Mouse (Mus musculus): ENCODE data around the gene Bag5.

- TF ChIP-seq TCF12 (IDR thresholded peaks at IDR 0.05; ENCODE audit: low read depth, low read length) (no peak), MYB (IDR thresholded peaks at IDR 0.05; ENCODE audit: low read depth, low read length) (no peak), CTCF (IDR thresholded peaks at IDR 0.05 in 2 of 3, conservative IDR thresholded peaks at IDR 0.05 in 1 of 3; ENCODE audit: control insufficient read depth in 1 of 3, insufficient read depth in 1 of 3, low read depth in 2 of 3, low read length in 3 of 3, poor library complexity in 1 of 3, severe bottlenecking in 1 of 3) (no peak), HCFC1 (IDR thresholded peaks at IDR 0.05; ENCODE audit: low read depth, low read length) (no peak), POLR2A (IDR thresholded peaks at IDR 0.05; ENCODE audit: control insufficient read depth in 1 of 2, insufficient read depth in 1 of 2, low read depth in 1 of 2, low read length in 2 of 2, poor library complexity in 1 of 2) (no peak), GATA1 (IDR thresholded peaks at IDR 0.05; ENCODE audit: low read depth, low read length) (peak; percentile 63), USF2 (IDR thresholded peaks at IDR 0.05; ENCODE audit: borderline replicate concordance in 1 of 2, insufficient read depth in 1 of 2, low read depth in 1 of 2, low read length in 2 of 2) (no peak), E2F4 (IDR thresholded peaks at IDR 0.05; ENCODE audit: borderline replicate concordance, low read depth, low read length) (no peak), SIN3A (IDR thresholded peaks at IDR 0.05; ENCODE audit: low read length) (no peak), UBTF (IDR thresholded peaks at IDR 0.05; ENCODE audit: borderline replicate concordance, insufficient read depth, low read depth, low read length) (no peak)
Observed at GRCm38 (mm10) chr12:111754710-111755109, 41.7 kb upstream of the Bag5 start.
